Mouse (Mus musculus): Measurements from ENCODE around the gene Ubxn11. TPM values are rescaled to one million over a fixed set of nuclear protein-coding genes. Genes with fewer than 3 reads are reported as not detected.

Ubxn11 gene
- polyA plus RNA-seq, 1 experiment from 2014 or later = 6.6 TPM

- Histone ChIP-seq H3K4me2 (replicated peaks) (no peak overlapping the region), H3K9ac (replicated peaks) (no peak overlapping the region), H3K9me3 (no peaks in the 10 kb centered on the region), H3K27me3 (no peaks in the 10 kb centered on the region), H3K36me3 (no peaks in the 10 kb centered on the region), H3K4me1 (0 out of 2 replicates have a peak, but pooled peaks cover 4% of the 10 kb centered on the region), H3K4me3 (no peak overlapping the region), H3K27ac (replicated peaks) (no peak overlapping the region)
- no peak for ATAC-seq (ENCODE audit: low FRiP score, low read depth)
- WGBS = 51% methylated on average over 4 of the region's 4 CpGs
Measured at GRCm38 (mm10) chr4:134121571-134121970, 19.2 kb downstream of the Ubxn11 start.

GRCm38 (mm10) chr4:134122281-134122680 is 19.9 kb downstream of the Ubxn11 start:
- no peak overlapping the region for H3K4me2 ChIP-seq (replicated peaks)
- no peak overlapping the region for H3K27ac ChIP-seq (replicated peaks)
- no peak overlapping the region for H3K9ac ChIP-seq (replicated peaks)
- no peaks in the 10 kb centered on the region for H3K27me3 ChIP-seq
- 72% methylated on average over 3 of the region's 3 CpGs for WGBS
- no peaks in the 10 kb centered on the region for H3K36me3 ChIP-seq
- no peak for ATAC-seq (ENCODE audit: low FRiP score, low read depth)
- no peak overlapping the region for H3K4me3 ChIP-seq
- no peaks in the 10 kb centered on the region for H3K9me3 ChIP-seq
- peaks cover 11% of the 10 kb centered on the region for H3K4me1 ChIP-seq

DNA sequence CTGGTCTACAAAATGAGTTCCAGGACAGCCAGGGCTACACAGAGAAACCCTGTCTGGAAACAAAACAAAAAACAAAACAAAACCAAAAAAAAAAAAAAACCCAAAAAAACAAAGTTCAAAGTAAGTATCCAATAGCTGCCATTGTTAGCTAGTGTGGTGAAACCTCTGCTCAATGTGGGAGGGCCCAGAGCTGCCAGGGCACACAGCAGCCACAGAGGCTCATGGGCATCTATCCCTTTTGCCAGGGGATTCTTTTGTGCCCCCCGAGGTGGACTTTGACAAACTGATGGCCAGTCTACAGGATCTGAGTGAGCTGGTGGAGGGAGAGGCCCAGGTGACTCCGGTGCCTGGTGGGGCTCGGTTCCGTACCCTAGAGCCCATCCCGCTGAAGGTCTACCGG is 20.8 kb downstream of the Ubxn11 start:
- 93% methylated on average over 6 of the region's 6 CpGs for WGBS
- H3K9me3 ChIP-seq = no peaks in the 10 kb centered on the region
- no peak overlapping the region for H3K27ac ChIP-seq (replicated peaks)
- H3K9ac ChIP-seq (replicated peaks) = no peak overlapping the region
- H3K27me3 ChIP-seq = no peaks in the 10 kb centered on the region
- no peak overlapping the region for H3K4me2 ChIP-seq (replicated peaks)
- H3K4me3 ChIP-seq = no peak overlapping the region
- no peaks in the 10 kb centered on the region for H3K36me3 ChIP-seq
- no peak for ATAC-seq (ENCODE audit: low FRiP score, low read depth)
- H3K4me1 ChIP-seq = peaks cover 19% of the 10 kb centered on the region

DNA sequence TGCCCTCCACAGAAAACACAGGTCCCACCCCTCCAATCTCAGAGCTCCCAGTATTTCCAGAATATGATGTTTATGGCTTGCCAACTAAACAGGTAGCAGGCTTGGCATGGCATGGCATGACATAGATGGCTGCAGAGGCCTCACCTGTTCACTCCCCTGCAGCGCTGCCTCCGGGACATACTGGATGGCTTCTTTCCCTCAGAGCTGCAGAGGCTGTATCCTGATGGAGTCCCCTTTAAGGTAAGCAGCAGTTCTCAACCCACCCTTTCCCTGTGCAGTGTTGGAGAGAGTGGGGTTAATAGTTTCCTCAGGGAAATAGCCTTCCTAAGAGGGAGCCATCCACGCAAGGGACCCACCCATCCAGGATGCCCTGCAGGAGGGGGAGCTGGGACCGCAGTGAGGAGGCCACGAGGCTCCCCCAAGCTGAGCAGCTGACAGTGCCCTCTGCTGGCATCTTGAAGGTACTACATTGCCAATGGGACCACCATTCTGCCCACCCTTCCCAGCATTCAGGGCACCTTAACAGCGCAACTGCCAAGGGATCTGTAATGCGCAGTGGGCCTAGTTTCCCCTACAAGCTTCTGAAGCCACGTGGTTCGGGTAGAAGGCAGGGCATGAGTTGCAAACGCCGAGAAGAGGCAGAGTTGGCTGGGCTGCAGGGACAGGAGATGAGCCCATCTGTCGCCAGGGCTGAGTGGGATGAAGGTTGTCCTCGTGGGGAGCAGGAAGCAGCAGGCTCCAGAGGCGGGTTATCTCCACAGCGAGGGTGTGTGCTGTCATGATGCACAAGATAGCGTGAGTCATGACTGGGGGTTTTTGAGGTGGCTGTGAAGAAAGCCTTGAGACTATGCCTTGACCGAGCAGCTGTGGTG is 21.5 kb downstream of the Ubxn11 start:
- Histone ChIP-seq H3K9ac (replicated peaks) (no peak overlapping the region), H3K27ac (replicated peaks) (no peak overlapping the region)

DNA sequence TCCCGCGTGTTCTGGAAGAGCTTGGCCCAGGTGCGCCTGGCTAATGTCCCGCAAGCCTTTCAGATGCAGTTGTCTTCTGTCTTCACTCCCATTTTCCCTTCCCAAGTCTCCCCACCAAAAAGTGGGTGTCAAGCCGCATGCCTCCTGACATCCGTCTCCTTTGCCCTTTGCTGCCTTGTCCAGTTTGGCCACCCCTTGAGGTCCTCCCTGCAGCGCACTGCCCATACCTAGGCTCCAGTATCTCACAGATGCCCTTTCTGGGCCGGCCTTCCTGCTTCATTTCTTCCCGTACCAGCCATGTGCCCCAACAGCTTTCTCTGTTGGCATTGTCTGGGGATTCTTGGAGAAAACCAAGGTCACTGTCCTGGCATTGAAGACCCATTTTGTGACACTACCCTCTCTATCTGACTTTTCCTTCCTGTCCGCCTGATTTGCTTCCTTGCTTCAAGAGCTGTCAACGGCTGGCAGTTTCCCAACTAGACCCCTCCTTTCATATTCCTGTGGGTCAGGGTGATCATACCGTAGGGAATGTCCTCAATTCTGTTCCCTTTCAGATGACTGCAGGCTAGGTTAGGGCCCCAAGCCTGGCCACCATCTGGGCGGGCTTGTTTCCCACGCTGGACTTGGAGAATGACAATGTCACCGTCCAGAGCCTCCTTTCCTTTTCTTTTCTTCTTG is 23.2 kb downstream of the Ubxn11 start:
- 89% methylated on average over 15 of the region's 15 CpGs for WGBS
- Histone ChIP-seq H3K4me1 (peaks cover 29% of the 10 kb centered on the region), H3K27me3 (no peaks in the 10 kb centered on the region)

More for the DNA sequence above, 21.5 kb downstream of the Ubxn11 start:
- no peak for ATAC-seq (ENCODE audit: low FRiP score, low read depth)
- Histone ChIP-seq H3K4me3 (no peak overlapping the region), H3K9me3 (no peaks in the 10 kb centered on the region), H3K4me2 (replicated peaks) (no peak overlapping the region), H3K4me1 (peaks cover 23% of the 10 kb centered on the region), H3K36me3 (no peaks in the 10 kb centered on the region), H3K27me3 (no peaks in the 10 kb centered on the region)
- 28% methylated on average over 17 of the region's 17 CpGs for WGBS

DNA sequence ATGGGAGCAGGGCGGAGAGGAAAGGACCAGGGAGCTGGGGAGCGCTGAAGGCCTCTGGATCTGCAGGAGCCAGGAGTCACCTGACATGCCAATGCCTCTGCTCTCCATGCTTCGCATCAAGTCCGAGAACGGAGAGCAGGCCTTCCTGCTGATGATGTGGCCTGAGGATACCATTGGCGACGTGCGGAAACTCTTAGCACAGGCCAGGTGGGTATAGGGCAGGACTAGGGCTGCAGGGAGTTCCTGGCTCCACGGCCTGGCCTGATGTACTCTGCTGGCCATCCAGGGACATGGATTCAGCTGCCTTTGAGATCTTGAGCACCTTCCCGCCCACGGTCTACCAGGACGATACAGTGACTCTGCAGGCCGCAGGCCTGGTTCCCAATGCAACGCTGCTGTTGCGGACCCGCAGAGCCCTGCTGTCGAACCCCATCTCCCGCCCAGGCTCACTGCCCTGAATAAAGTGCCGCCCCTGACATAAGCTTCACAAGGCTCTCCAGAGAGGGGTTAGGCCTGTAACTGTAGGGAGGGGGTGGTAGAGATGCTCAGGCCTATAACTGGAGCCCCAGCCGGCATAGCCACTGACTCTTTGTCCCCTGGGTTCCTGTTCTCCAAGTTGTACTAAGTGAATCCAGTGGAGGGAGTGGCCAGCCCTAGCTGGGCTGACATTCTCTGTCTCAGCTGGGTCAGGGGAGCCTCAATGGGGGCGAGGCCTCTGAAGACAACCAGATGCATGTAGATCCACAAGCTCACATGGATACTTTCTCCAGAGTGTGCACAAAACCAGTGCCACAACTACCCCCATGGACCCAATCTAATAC is 24.1 kb downstream of the Ubxn11 start:
- Histone ChIP-seq H3K4me3 (no peak overlapping the region), H3K4me1 (peaks cover 29% of the 10 kb centered on the region), H3K27me3 (no peaks in the 10 kb centered on the region), H3K36me3 (peaks cover 11% of the 10 kb centered on the region; the same call in 1 of the 2 replicates), H3K4me2 (replicated peaks) (no peak overlapping the region), H3K9ac (replicated peaks) (peak overlapping the region; percentile 80; the same call in 1 of the 2 replicates), H3K27ac (replicated peaks) (no peak overlapping the region), H3K9me3 (no peaks in the 10 kb centered on the region)
- 87% methylated on average over 21 of the region's 21 CpGs for WGBS
- ATAC-seq (ENCODE audit: low FRiP score, low read depth) = no peak

More for the DNA sequence above, 23.2 kb downstream of the Ubxn11 start:
- H3K36me3 ChIP-seq = 0 out of 2 replicates have a peak, but pooled peaks cover 3% of the 10 kb centered on the region
- no peak overlapping the region for H3K4me2 ChIP-seq (replicated peaks)
- H3K9me3 ChIP-seq = no peaks in the 10 kb centered on the region
- ATAC-seq (ENCODE audit: low FRiP score, low read depth) = no peak
- H3K9ac ChIP-seq (replicated peaks) = no peak overlapping the region
- H3K27ac ChIP-seq (replicated peaks) = no peak overlapping the region
- H3K4me3 ChIP-seq = no peak overlapping the region

DNA sequence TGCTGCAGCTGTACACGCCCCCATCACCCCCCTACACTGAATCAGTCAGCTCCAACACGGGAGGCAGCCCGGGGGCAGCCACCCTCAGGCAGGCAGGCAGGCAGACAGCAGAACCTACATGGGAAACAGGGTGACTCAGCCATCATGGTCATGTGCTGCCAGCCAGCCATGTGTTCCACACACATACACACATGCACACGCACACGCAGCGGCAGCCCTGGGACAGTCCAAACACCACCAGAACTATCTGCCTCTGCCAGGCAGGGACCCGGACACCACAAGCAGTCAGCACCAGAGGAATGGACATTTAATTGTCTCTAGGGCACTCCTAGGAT is 24.7 kb downstream of the Ubxn11 start:
- Histone ChIP-seq H3K9me3 (no peaks in the 10 kb centered on the region), H3K4me1 (peaks cover 29% of the 10 kb centered on the region), H3K9ac (replicated peaks) (peak overlapping the region; percentile 80; the same call in 1 of the 2 replicates), H3K36me3 (peaks cover 15% of the 10 kb centered on the region), H3K27me3 (no peaks in the 10 kb centered on the region), H3K27ac (replicated peaks) (no peak overlapping the region), H3K4me2 (replicated peaks) (no peak overlapping the region), H3K4me3 (no peak overlapping the region)
- WGBS = 89% methylated on average over 7 of the region's 7 CpGs
- ATAC-seq (ENCODE audit: low FRiP score, low read depth) = no peak

- Histone ChIP-seq H3K27ac (replicated peaks) (peak overlapping the region; percentile 74; the same call in 1 of the 2 replicates), H3K4me3 (peak overlapping the region; percentile 73), H3K9ac (replicated peaks) (peak overlapping the region; percentile 80), H3K36me3 (peaks cover 19% of the 10 kb centered on the region), H3K4me2 (replicated peaks) (peak overlapping the region; percentile 94), H3K9me3 (no peaks in the 10 kb centered on the region), H3K27me3 (no peaks in the 10 kb centered on the region), H3K4me1 (peaks cover 29% of the 10 kb centered on the region)
- no peak for ATAC-seq (ENCODE audit: low FRiP score, low read depth)
- WGBS = 59% methylated on average over 8 of the region's 8 CpGs
Measured at GRCm38 (mm10) chr4:134127793-134128192, 25.4 kb downstream of the Ubxn11 start.

DNA sequence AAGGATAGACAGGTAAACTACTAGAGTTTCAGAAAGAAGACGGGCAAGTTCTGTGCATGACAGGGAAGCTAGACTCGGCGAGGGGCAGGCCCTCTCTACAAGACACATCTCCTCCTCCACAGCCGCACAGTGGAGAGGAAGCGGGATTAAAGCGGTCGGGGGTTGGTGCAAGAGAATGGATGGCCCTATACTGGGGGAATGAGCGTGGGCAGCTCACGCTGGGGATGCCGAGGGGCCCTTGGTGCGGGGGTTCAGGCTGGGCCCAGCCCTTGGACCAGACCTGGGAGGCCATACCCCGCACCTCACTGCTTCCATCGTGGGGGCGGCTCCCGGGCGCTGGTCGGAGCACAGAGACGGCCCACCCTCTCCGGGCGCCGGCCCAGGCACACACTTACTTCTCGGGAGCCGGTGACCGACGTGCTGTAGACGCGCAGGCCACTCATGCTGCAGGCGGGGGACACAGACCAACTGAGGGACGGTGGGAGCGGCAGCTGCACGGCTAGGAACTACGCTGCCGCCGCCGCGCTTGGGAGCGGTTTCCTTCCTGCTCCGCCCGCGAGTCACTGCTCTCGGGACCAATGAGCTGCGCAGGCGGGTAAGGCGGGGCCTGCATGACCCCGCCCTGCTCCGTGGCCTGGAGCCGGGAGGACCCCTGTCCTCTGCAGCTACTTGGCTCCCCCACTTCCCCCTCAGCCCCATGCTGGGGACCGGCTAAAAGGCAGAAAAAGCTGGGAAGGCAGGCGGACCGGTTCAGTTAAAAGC is 26.0 kb downstream of the Ubxn11 start, which contains the start of gene Sh3bgrl3:
Gene Sh3bgrl3 (minus strand): TSS at position 569 of the 762 bp plus-strand sequence.
- Histone ChIP-seq H3K36me3 (peaks cover 19% of the 10 kb centered on the region), H3K27me3 (no peaks in the 10 kb centered on the region), H3K4me1 (peaks cover 29% of the 10 kb centered on the region), H3K4me3 (peak within 1 kb of the TSS; percentile 73), H3K9me3 (no peaks in the 10 kb centered on the region), H3K27ac (replicated peaks) (peak within 1 kb of the TSS; percentile 74), H3K9ac (replicated peaks) (peak within 1 kb of the TSS; percentile 80), H3K4me2 (replicated peaks) (peak within 1 kb of the TSS; percentile 94)
- under 1% methylated on average over 50 of the region's 50 CpGs for WGBS
- peak; percentile 94 for ATAC-seq (ENCODE audit: low FRiP score, low read depth)

GRCm38 (mm10) chr4:134128983-134129362 is 26.6 kb downstream of the Ubxn11 start:
- Histone ChIP-seq H3K4me1 (peaks cover 29% of the 10 kb centered on the region), H3K36me3 (peaks cover 19% of the 10 kb centered on the region), H3K9me3 (no peaks in the 10 kb centered on the region), H3K4me3 (peak overlapping the region; percentile 73), H3K4me2 (replicated peaks) (peak overlapping the region; percentile 94), H3K27me3 (no peaks in the 10 kb centered on the region), H3K27ac (replicated peaks) (peak overlapping the region; percentile 74), H3K9ac (replicated peaks) (peak overlapping the region; percentile 80)
- 3% methylated on average over 14 of the region's 14 CpGs for WGBS
- ATAC-seq (ENCODE audit: low FRiP score, low read depth) = peak; percentile 71

GRCm38 (mm10) chr4:134129482-134129881 is 27.1 kb downstream of the Ubxn11 start:
- no peak for ATAC-seq (ENCODE audit: low FRiP score, low read depth)
- H3K4me3 ChIP-seq = no peak overlapping the region
- H3K4me2 ChIP-seq (replicated peaks) = peak overlapping the region; percentile 94
- no peak overlapping the region for H3K27ac ChIP-seq (replicated peaks)
- H3K27me3 ChIP-seq = no peaks in the 10 kb centered on the region
- peaks cover 19% of the 10 kb centered on the region for H3K36me3 ChIP-seq
- no peak overlapping the region; the same call in 1 of the 2 replicates for H3K9ac ChIP-seq (replicated peaks)
- no peaks in the 10 kb centered on the region for H3K9me3 ChIP-seq
- peaks cover 26% of the 10 kb centered on the region for H3K4me1 ChIP-seq
- WGBS = 54% methylated on average over 6 of the region's 6 CpGs

All from midbrain, embryonic 12.5 days (tissue).